Mouse (Mus musculus) kidney, embryonic 14.5 days (tissue): ENCODE data around the gene Rbms3. TPM values are rescaled to one million over a fixed set of nuclear protein-coding genes. Genes with fewer than 3 reads are reported as not detected.
A peak's percentile ranks its signal among the peaks of the same experiment; 100 is the strongest.

Experiments
- ATAC-seq: fragments of 200-750 bp; cut with Nextera tagmentation; 2 replicates; pipeline ENCODE4 v1.8.0; 2017; ENCODE audit warnings: moderate number of reproducible peaks, mild to moderate bottlenecking, moderate TSS enrichment, moderate library complexity; ENCODE audit not compliant: low FRiP score, low TSS enrichment
- H3K27ac ChIP-seq: fragments of 300-500 bp; sonication (generic); 2 replicates; pipeline ENCODE4 v1.5.1; 2014; ENCODE audit warnings: low read depth, mild to moderate bottlenecking, low read length, moderate library complexity, mixed read lengths
- H3K27me3 ChIP-seq: fragments of 300-500 bp; sonication (generic); 2 replicates; pipeline ENCODE4 v1.6.1; 2014; ENCODE audit warnings: mild to moderate bottlenecking, low read length; ENCODE audit not compliant: control insufficient read depth, insufficient read depth
- H3K36me3 ChIP-seq: fragments of 300-500 bp; sonication (generic); 2 replicates; pipeline ENCODE4 v1.6.1; 2014; ENCODE audit warnings: low read length, mixed read lengths; ENCODE audit not compliant: control insufficient read depth, insufficient read depth
- H3K4me1 ChIP-seq: fragments of 300-500 bp; sonication (generic); 2 replicates; pipeline ENCODE4 v1.6.1; 2014; ENCODE audit warnings: low read length, mixed read lengths; ENCODE audit not compliant: control insufficient read depth, insufficient read depth
- H3K4me2 ChIP-seq: fragments of 300-500 bp; sonication (generic); replicated peaks from 2 replicates; pipeline ENCODE4 v1.6.1; 2014; ENCODE audit warnings: low read depth, mild to moderate bottlenecking, low read length
- H3K4me3 ChIP-seq: fragments of 300-500 bp; sonication (generic); 2 replicates; pipeline ENCODE4 v1.5.1; 2014; ENCODE audit warnings: mild to moderate bottlenecking, low read length
- H3K9ac ChIP-seq: fragments of 300-500 bp; sonication (generic); 2 replicates; pipeline ENCODE4 v1.6.1; 2014; ENCODE audit warnings: low read depth, mild to moderate bottlenecking, low read length, moderate library complexity
- H3K9me3 ChIP-seq: fragments of 300-500 bp; sonication (generic); 2 replicates; pipeline ENCODE4 v1.6.1; 2016; ENCODE audit warnings: low read length; ENCODE audit not compliant: control insufficient read depth
- WGBS: fragments of 180-500 bp; shearing (Covaris S2); extraction: QIAGEN DNeasy Blood & Tissue Kit; methylation state at CpG from one replicate; pipeline ENCODE4 v1.1.7; 2014; 5-methylcytosine and 5-hydroxymethylcytosine counted together
- polyA plus RNA-seq: library from polyadenylated mRNA; unstranded; fragments of >200 nt; fragmentation: Nextera tagmentation; extraction: Ambion mirVana; gene quantifications from 2 replicates; pipeline ENCODE4 v1.2.1, GENCODE M21; 2014

Gene Rbms3
- polyA plus RNA-seq, 1 experiment from 2014 or later: 73.4 TPM

- Histone ChIP-seq H3K4me3 (no peak overlapping the region), H3K4me1 (no peaks in the 10 kb centered on the region), H3K9ac (no peak overlapping the region), H3K27ac (no peak overlapping the region), H3K4me2 (no peak overlapping the region), H3K27me3 (no peaks in the 10 kb centered on the region), H3K9me3 (no peaks in the 10 kb centered on the region), H3K36me3 (no peaks in the 10 kb centered on the region)
- peak; percentile 39; the same call in 1 of the 2 replicates for ATAC-seq
- WGBS: 60% methylated on average over 5 of the region's 5 CpGs
Observed at GRCm38 (mm10) chr9:117558562-117558961, 71.2 kb downstream of the Rbms3 start.

- Histone ChIP-seq H3K36me3 (no peaks in the 10 kb centered on the region), H3K27me3 (no peaks in the 10 kb centered on the region), H3K27ac (no peak overlapping the region), H3K4me1 (no peaks in the 10 kb centered on the region), H3K4me2 (no peak overlapping the region), H3K4me3 (no peak overlapping the region), H3K9ac (no peak overlapping the region), H3K9me3 (no peaks in the 10 kb centered on the region)
- ATAC-seq: no peak
Observed at GRCm38 (mm10) chr9:117554356-117554755, 75.4 kb downstream of the Rbms3 start.

GRCm38 (mm10) chr9:117529281-117529680 is 100.4 kb downstream of the Rbms3 start:
- H3K27ac ChIP-seq: no peak overlapping the region
- WGBS: 80% methylated on average over 2 of the region's 2 CpGs
- H3K4me1 ChIP-seq: no peaks in the 10 kb centered on the region
- H3K36me3 ChIP-seq: no peaks in the 10 kb centered on the region
- H3K9ac ChIP-seq: no peak overlapping the region
- H3K9me3 ChIP-seq: no peaks in the 10 kb centered on the region
- H3K4me3 ChIP-seq: no peak overlapping the region
- H3K4me2 ChIP-seq: no peak overlapping the region
- H3K27me3 ChIP-seq: no peaks in the 10 kb centered on the region
- ATAC-seq: no peak

GRCm38 (mm10) chr9:117508941-117509340 is 120.8 kb downstream of the Rbms3 start:
- WGBS: 55% methylated on average over 11 of the region's 11 CpGs
- no peak overlapping the region for H3K27ac ChIP-seq
- no peak overlapping the region for H3K4me2 ChIP-seq
- H3K4me1 ChIP-seq: no peaks in the 10 kb centered on the region
- H3K36me3 ChIP-seq: no peaks in the 10 kb centered on the region
- no peak overlapping the region for H3K9ac ChIP-seq
- no peaks in the 10 kb centered on the region for H3K27me3 ChIP-seq
- H3K9me3 ChIP-seq: no peaks in the 10 kb centered on the region
- ATAC-seq: no peak
- H3K4me3 ChIP-seq: no peak overlapping the region

GRCm38 (mm10) chr9:117491866-117492265 is 137.8 kb downstream of the Rbms3 start:
- 76% methylated on average over 2 of the region's 2 CpGs for WGBS
- no peak for ATAC-seq
- H3K27ac ChIP-seq: no peak overlapping the region
- H3K9me3 ChIP-seq: no peaks in the 10 kb centered on the region
- H3K36me3 ChIP-seq: no peaks in the 10 kb centered on the region
- no peak overlapping the region for H3K4me2 ChIP-seq
- no peaks in the 10 kb centered on the region for H3K27me3 ChIP-seq
- H3K9ac ChIP-seq: no peak overlapping the region
- H3K4me3 ChIP-seq: no peak overlapping the region
- no peaks in the 10 kb centered on the region for H3K4me1 ChIP-seq

GRCm38 (mm10) chr9:117484396-117484795 is 145.3 kb downstream of the Rbms3 start:
- no peaks in the 10 kb centered on the region for H3K36me3 ChIP-seq
- H3K27ac ChIP-seq: no peak overlapping the region
- ATAC-seq: no peak
- no peak overlapping the region for H3K4me2 ChIP-seq
- no peaks in the 10 kb centered on the region for H3K4me1 ChIP-seq
- H3K9ac ChIP-seq: no peak overlapping the region
- 93% methylated on average over 5 of the region's 5 CpGs for whole genome bisulfite sequencing
- H3K4me3 ChIP-seq: no peak overlapping the region
- H3K27me3 ChIP-seq: no peaks in the 10 kb centered on the region
- H3K9me3 ChIP-seq: no peaks in the 10 kb centered on the region

- no peaks in the 10 kb centered on the region for H3K36me3 ChIP-seq
- no peak overlapping the region for H3K9ac ChIP-seq
- no peak for ATAC-seq
- H3K4me3 ChIP-seq: no peak overlapping the region
- H3K9me3 ChIP-seq: no peaks in the 10 kb centered on the region
- no peak overlapping the region for H3K27ac ChIP-seq
- no peaks in the 10 kb centered on the region for H3K4me1 ChIP-seq
- 92% methylated on average over 13 of the region's 13 CpGs for WGBS
- H3K27me3 ChIP-seq: no peaks in the 10 kb centered on the region
- H3K4me2 ChIP-seq: no peak overlapping the region
Observed at GRCm38 (mm10) chr9:117476753-117477152, 153.0 kb downstream of the Rbms3 start.

GRCm38 (mm10) chr9:117452816-117453215 is 176.9 kb downstream of the Rbms3 start:
- no peaks in the 10 kb centered on the region for H3K36me3 ChIP-seq
- no peak overlapping the region for H3K9ac ChIP-seq
- H3K4me1 ChIP-seq: peaks cover 11% of the 10 kb centered on the region; the same call in 1 of the 2 replicates
- 24% methylated on average over 10 of the region's 10 CpGs for WGBS
- ATAC-seq: peak; percentile 96
- H3K27ac ChIP-seq: peak overlapping the region; percentile 85
- no peak overlapping the region for H3K4me3 ChIP-seq
- no peak overlapping the region; the same call in 1 of the 2 replicates for H3K4me2 ChIP-seq
- no peaks in the 10 kb centered on the region for H3K9me3 ChIP-seq
- H3K27me3 ChIP-seq: no peaks in the 10 kb centered on the region

GRCm38 (mm10) chr9:117442611-117443010 is 187.1 kb downstream of the Rbms3 start:
- no peak overlapping the region for H3K27ac ChIP-seq
- no peaks in the 10 kb centered on the region for H3K27me3 ChIP-seq
- no peaks in the 10 kb centered on the region for H3K4me1 ChIP-seq
- no peak overlapping the region for H3K9ac ChIP-seq
- no peak for ATAC-seq
- H3K4me3 ChIP-seq: no peak overlapping the region
- WGBS: 72% methylated on average over 7 of the region's 7 CpGs
- no peak overlapping the region for H3K4me2 ChIP-seq
- no peaks in the 10 kb centered on the region for H3K36me3 ChIP-seq
- no peaks in the 10 kb centered on the region for H3K9me3 ChIP-seq
